Mouse (Mus musculus) cortical plate, adult 2 months (tissue): ENCODE data around the gene Ninj2. TPM values are rescaled to one million over a fixed set of nuclear protein-coding genes. Genes with fewer than 3 reads are reported as not detected.

Experiments used
- H3K27ac ChIP-seq: fragments of 200-500 bp; 2 replicates; pipeline ENCODE4 v1.5.1; 2012; ENCODE audit warnings: low read length, control low read depth, inconsistent platforms; ENCODE audit not compliant: insufficient read depth
- H3K4me1 ChIP-seq: fragments of 200-500 bp; 2 replicates; pipeline ENCODE4 v1.6.1; 2011; ENCODE audit warnings: low read length; ENCODE audit not compliant: control insufficient read depth, insufficient read depth
- H3K4me3 ChIP-seq: fragments of 200-500 bp; 2 replicates; pipeline ENCODE4 v1.5.1; 2011; ENCODE audit warnings: mild to moderate bottlenecking, low read length, control low read depth; ENCODE audit not compliant: insufficient read depth
- CTCF ChIP-seq: fragments of 200-500 bp; IDR thresholded peaks from 2 replicates; pipeline ENCODE4 v1.5.1; 2011; ENCODE audit warnings: mild to moderate bottlenecking, control low read depth, low read length; ENCODE audit not compliant: insufficient read depth; ENCODE audit errors: extremely low read depth
- POLR2A ChIP-seq: fragments of 200-500 bp; IDR thresholded peaks from 2 replicates; pipeline ENCODE4 v1.6.1; 2011; ENCODE audit warnings: mild to moderate bottlenecking, low read length, control low read depth; ENCODE audit not compliant: insufficient read depth; ENCODE audit errors: extremely low read depth
- polyA plus RNA-seq: library from polyadenylated mRNA; depleted of rRNA; stranded (reverse); fragments of >200 nt; gene quantifications from 2 replicates; pipeline ENCODE4 v1.2.3, GENCODE M21; 2012

The Ninj2 gene
- polyA plus RNA-seq, 1 experiment: 7.0 TPM

- H3K4me1 ChIP-seq: no peaks in the 10 kb centered on the region
- no peak overlapping the region for H3K4me3 ChIP-seq
- TF ChIP-seq POLR2A (no peak), CTCF (no peak)
- no peak overlapping the region for H3K27ac ChIP-seq
Measured at GRCm38 (mm10) chr6:120190365-120190764, 97.2 kb downstream of the Ninj2 start.

DNA sequence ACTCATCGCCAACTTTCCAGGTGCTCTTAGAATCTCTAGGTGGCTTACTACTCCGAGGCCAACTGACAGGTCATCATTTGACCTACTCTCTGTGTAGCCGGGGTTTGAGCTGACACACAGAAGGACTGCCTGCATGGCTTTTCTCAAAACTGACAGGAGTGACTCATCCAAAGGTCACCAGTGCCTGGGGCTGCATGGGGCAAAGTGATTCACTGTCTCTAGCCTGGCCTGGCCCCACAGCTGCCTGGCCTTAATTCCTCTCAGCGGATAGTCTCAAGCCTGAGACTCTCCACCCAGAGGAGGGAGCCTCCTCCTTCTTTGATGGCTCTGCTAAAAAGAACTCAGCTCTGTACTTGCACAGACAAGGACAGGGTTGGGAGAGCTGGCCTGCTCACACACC lies 97.8 kb downstream of the Ninj2 start:
- Histone ChIP-seq H3K4me3 (no peak overlapping the region), H3K4me1 (no peaks in the 10 kb centered on the region), H3K27ac (no peak overlapping the region)
- TF ChIP-seq CTCF (no peak), POLR2A (no peak)

DNA sequence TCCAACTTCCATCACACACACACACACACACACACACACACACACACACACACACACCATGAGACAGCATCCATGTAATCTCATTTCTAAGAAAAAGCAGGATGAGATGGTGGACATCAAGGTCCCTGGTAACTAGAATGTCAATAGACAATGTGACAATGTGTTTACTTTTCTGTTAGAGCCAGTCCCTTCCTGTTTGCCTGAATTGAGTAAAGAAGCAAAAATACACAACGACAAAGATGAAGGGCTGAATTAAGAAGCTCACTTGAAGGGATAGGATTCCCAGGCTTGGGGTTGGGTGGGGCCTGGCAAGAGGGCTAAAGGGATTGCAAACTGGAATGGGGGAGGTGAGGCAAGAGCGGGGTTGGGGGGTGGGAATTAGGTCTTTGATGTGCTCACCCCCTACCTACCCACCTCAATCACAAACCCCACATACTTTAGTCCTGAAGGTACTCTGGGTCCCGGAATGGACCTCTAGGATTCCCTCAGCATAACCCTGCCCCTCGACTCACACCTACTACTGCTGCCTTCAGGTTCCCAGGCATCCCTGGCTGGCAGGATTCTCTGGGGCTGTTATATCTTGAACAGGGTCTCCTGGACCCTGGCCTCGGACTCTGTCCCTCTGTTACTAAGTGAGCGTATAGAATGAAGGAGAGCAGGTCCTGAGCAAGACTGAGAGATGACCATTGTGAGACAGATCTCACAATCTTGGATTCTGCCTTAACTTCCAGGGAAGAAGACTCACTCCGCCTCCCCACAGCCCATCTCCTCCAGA lies 98.4 kb downstream of the Ninj2 start:
- Histone ChIP-seq H3K4me1 (no peaks in the 10 kb centered on the region), H3K27ac (no peak overlapping the region; the same call in 1 of the 2 replicates), H3K4me3 (no peak overlapping the region)
- TF ChIP-seq CTCF (no peak), POLR2A (no peak)

DNA sequence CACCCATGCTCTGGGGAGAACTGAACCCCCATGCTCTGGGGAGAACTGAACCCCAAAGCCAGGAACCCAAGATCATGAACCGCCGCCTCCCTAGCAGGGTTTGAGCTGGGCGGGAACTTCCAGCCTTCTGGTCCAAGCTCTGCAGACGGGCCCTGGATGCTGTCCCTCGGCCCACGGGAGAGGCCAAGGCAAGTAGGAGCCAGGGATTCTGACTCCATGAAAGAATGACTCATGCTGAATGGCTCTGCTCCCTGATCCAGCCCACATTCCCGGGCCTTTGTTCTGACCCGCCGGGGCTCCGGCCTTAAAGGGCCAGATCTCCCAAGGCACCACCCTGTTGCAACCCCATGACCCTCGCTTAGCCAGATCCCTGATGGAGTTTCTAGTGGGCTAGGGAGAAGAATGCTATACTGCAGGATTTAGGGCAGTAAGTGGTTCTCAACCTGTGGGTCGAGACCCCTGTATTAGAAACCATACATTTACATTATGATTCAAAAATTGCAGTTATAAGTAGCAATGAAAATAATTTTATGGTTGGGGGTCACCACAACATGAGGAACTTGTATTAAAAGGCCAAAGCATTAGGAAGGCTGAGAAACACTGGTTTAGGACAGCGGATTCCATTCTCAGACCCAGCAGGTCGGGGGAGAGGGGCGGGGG lies 99.2 kb downstream of the Ninj2 start:
- H3K4me1 ChIP-seq: no peaks in the 10 kb centered on the region
- TF ChIP-seq CTCF: no peak
- no peak for TF ChIP-seq POLR2A
- no peak overlapping the region; the same call in 1 of the 2 replicates for H3K27ac ChIP-seq
- no peak overlapping the region for H3K4me3 ChIP-seq

DNA sequence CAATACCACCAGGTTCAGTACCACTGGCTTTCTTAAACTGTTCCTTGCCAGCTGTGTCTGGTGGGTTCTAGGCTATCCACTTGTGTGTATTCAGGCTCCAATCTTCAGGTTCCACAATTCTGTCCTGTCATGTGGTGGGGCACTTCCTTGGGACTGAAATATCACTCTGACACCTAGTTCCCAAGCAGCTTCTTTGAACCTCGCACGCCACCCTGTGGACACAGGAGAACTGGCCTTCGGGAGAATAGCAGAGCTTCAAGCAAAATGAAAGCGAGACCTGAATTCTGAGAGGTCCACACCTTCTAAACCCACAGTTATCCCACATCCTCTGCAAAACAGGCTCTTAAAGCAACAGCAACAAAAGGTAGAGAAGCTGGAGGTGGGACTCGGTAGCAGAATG lies 100.0 kb downstream of the Ninj2 start:
- no peaks in the 10 kb centered on the region for H3K4me1 ChIP-seq
- peak; percentile 94 for TF ChIP-seq CTCF
- TF ChIP-seq POLR2A: no peak
- no peak overlapping the region for H3K27ac ChIP-seq
- no peak overlapping the region for H3K4me3 ChIP-seq

DNA sequence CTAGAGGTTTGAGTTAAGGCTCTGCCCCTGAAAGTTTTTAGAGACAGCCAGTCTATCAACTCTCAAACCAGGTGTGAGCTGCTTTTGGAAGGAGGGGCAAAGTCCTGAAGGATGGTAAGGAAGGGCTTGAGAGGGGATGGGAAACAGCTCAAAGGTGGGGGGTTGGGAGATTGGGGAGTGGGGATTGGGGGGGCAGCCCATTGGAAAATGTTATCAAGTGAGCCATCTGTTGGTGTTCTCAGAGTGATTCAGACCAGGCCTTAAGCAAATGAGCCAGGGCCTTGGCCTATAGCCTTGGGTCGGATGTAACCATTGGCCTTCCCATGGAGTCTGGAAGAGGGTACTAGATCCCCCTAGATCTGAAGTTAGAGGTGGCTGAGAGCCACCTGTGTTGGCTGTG lies 100.6 kb downstream of the Ninj2 start:
- no peak overlapping the region for H3K4me3 ChIP-seq
- no peaks in the 10 kb centered on the region for H3K4me1 ChIP-seq
- TF ChIP-seq CTCF: no peak
- TF ChIP-seq POLR2A: no peak
- no peak overlapping the region for H3K27ac ChIP-seq

- Histone ChIP-seq H3K27ac (no peak overlapping the region), H3K4me3 (no peak overlapping the region), H3K4me1 (no peaks in the 10 kb centered on the region)
- no peak for TF ChIP-seq CTCF
- no peak for TF ChIP-seq POLR2A
Measured at GRCm38 (mm10) chr6:120194305-120194704, 101.2 kb downstream of the Ninj2 start.

- Histone ChIP-seq H3K4me3 (no peak overlapping the region), H3K4me1 (no peaks in the 10 kb centered on the region), H3K27ac (no peak overlapping the region)
- no peak for TF ChIP-seq POLR2A
- no peak for TF ChIP-seq CTCF
Measured at GRCm38 (mm10) chr6:120194963-120195362, 101.8 kb downstream of the Ninj2 start.

DNA sequence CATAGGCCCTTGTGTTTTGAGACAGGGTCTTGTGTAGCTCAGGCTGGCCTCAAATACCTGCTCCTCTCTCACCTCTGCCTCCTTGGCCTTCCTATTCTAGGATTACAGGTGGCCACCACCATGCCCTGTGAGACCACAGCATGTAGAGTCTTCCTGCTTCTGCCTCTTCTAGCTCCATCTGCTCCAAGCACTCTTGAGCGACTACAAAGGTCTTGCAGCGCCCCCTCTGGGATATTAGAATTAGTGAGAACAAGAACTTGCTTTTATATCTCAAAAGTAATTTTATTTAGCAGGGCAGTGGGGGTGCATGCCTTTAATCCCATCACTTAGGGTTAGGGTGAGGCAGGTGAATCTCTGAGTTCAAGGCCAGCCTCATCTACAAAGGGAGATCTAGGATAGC lies 103.7 kb downstream of the Ninj2 start:
- Histone ChIP-seq H3K27ac (no peak overlapping the region), H3K4me3 (no peak overlapping the region), H3K4me1 (no peaks in the 10 kb centered on the region)
- TF ChIP-seq CTCF: peak; percentile 39
- no peak for TF ChIP-seq POLR2A

DNA sequence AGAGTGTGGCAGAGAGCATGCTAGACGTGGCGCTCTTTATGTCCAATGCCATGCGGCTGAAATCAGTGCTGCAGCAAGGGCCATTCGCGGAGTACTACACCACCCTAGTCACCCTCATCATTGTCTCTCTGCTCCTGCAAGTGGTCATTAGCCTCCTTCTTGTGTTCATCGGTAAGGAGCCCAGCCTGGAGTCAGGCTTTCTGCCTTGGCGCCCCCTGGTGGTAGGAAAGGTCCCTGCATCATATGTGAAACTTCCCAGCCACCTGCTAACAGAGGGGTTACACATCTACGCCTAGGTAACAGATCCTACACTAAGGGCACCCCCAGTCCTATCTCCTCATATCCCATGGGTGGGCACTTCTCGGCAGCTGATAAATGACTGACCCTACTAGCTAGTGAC lies 104.8 kb downstream of the Ninj2 start:
- TF ChIP-seq POLR2A (no peak), CTCF (peak; percentile 86)
- Histone ChIP-seq H3K27ac (no peak overlapping the region), H3K4me3 (no peak overlapping the region), H3K4me1 (no peaks in the 10 kb centered on the region)
